Mouse (Mus musculus) C2C12 (cell line): ENCODE data around the gene Gm11077. TPM values are rescaled to one million over a fixed set of nuclear protein-coding genes. Genes with fewer than 3 reads are reported as not detected.

Source experiments
- H3K27me3 ChIP-seq: one replicate; pipeline ENCODE4 v1.6.1; 2011; ENCODE audit not compliant: control insufficient read depth, insufficient read depth, insufficient read length
- H3K36me3 ChIP-seq: one replicate; pipeline ENCODE4 v1.6.1; 2011; ENCODE audit not compliant: control insufficient read depth, insufficient read depth
- H3K4me3 ChIP-seq: one replicate; pipeline ENCODE4 v1.5.1; 2011; ENCODE audit warnings: mild to moderate bottlenecking, control low read depth; ENCODE audit not compliant: poor library complexity, insufficient read depth, severe bottlenecking
- H3K79me2 ChIP-seq: one replicate; pipeline ENCODE4 v1.6.1; 2011; ENCODE audit not compliant: control insufficient read depth, insufficient read depth
- H3K79me3 ChIP-seq: one replicate; pipeline ENCODE4 v1.6.1; 2011; ENCODE audit warnings: low read depth, control low read depth
- H3ac ChIP-seq: one replicate; pipeline ENCODE3; 2011; ENCODE audit warnings: low read depth; ENCODE audit not compliant: control insufficient read depth, insufficient read length
- CEBPB ChIP-seq: IDR thresholded peaks from one replicate; pipeline ENCODE4 v1.6.1; 2011; ENCODE audit warnings: low read depth, mild to moderate bottlenecking, control low read depth, moderate library complexity
- CTCF ChIP-seq: IDR thresholded peaks from one replicate; pipeline ENCODE4 v1.5.1; 2011; ENCODE audit not compliant: control insufficient read depth, insufficient read depth, insufficient read length
- FOSL1 ChIP-seq: IDR thresholded peaks from one replicate; pipeline ENCODE4 v1.8.0; 2011; ENCODE audit warnings: mild to moderate bottlenecking, low read length; ENCODE audit not compliant: poor library complexity, insufficient read depth, severe bottlenecking
- MAX ChIP-seq: IDR thresholded peaks from one replicate; pipeline ENCODE4 v1.6.1; 2011; ENCODE audit warnings: mild to moderate bottlenecking, control low read depth
- MYOD1 ChIP-seq: IDR thresholded peaks from one replicate; pipeline ENCODE4 v1.6.1; 2011; ENCODE audit warnings: low read depth; ENCODE audit not compliant: control insufficient read depth, insufficient read length
- MYOG ChIP-seq: IDR thresholded peaks from one replicate; pipeline ENCODE4 v1.6.1; 2011; ENCODE audit not compliant: control insufficient read depth, insufficient read length; ENCODE audit errors: extremely low read depth
- USF1 ChIP-seq: IDR thresholded peaks from one replicate; pipeline ENCODE4 v1.6.1; 2011; ENCODE audit warnings: low read depth, mild to moderate bottlenecking, control low read depth, moderate library complexity
- polyA plus RNA-seq: library from polyadenylated mRNA; unstranded; fragments of >200 nt; fragmentation: generic; extraction: Trizol; gene quantifications from one replicate; pipeline ENCODE4 v1.2.1, GENCODE M21; 2012; ENCODE audit warnings: missing spikeins

The Gm11077 gene
- polyA plus RNA-seq, 1 experiment, result not detected

DNA sequence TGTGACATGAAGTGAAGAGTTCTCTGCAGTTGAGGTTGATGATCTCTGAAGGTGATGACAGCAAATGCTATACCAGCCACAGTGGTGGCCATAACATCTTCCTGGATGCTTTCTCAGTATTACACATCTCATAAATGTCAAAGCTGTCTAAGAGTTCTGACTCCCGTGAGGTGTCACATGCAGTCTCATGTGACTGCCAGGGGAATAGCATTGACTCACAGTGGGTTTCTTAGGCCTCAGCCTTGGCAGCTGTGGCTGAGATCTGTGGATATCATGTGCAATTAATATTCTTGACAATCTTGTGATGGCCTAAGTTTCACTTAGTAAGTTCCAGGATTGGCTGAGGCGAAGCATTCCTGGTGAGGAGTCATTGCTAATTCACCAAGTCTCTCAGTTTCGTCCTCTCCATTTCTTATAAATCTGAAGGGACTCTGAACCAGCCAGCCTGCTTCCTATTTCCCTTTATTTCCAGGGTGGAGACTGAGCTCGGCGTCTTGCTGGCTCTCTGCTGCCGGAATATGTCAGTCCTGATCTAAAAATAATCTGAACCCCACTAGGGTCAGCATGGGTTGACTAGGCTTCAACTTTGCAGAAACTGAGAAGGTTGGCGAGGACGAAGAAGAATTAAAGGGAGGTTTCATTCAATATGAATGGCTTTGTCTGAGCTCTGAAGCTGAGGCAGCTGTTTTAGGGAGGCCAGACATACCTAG, 21.4 kb downstream of the Gm11077 start:
- H3K4me3 ChIP-seq, result no peak overlapping the region
- no peaks in the 10 kb centered on the region for H3K27me3 ChIP-seq
- no peaks in the 10 kb centered on the region for H3K79me2 ChIP-seq
- no peak overlapping the region for H3ac ChIP-seq
- no peaks in the 10 kb centered on the region for H3K36me3 ChIP-seq
- no peaks in the 10 kb centered on the region for H3K79me3 ChIP-seq
- TF ChIP-seq USF1 (peak; percentile 59), CEBPB (no peak), MYOD1 (peak; percentile 63), CTCF (no peak), FOSL1 (no peak), MAX (no peak), MYOG (no peak)

DNA sequence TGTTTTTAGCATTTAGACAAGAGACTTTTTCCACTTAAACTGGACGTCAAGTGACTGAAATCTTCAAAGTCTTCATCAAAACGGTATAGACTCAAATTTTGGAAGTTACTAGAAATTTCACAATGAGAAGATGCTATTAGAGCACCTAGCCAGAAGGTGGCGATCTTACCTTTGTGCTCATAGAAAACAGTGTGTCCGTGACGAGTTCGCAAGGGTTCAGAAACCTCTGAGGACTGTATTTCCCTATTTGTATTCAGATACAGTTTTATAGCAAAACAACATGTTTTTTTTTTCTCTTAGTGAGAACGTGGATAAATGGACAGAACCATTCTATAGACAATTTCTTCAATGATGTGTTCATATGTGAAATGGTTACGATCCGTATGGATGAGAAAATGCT, 37.3 kb downstream of the Gm11077 start:
- no peak overlapping the region for H3K4me3 ChIP-seq
- H3K79me2 ChIP-seq, result no peaks in the 10 kb centered on the region
- no peaks in the 10 kb centered on the region for H3K27me3 ChIP-seq
- no peak overlapping the region for H3ac ChIP-seq
- H3K79me3 ChIP-seq, result no peaks in the 10 kb centered on the region
- TF ChIP-seq FOSL1 (no peak), CTCF (peak; percentile 42)
- H3K36me3 ChIP-seq, result no peaks in the 10 kb centered on the region

DNA sequence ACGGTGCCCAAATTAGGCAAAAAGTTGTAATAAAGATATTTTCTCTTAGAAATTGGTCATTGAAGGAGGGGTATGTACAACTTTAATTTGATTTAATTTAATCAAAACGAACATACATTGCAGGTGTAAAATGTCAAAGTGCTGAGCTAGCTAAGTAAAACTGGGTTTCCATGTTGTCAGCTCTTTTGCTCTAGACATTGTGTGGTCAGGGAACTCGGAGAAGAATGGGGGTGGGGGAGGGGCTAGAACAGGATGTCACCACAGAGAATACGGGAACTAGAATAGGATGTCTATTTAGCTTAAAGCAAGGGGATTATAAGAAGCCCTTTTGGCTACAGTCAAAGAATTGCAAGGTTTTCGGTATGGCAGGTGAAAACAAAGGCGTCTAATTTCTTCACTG, 38.2 kb downstream of the Gm11077 start:
- Histone ChIP-seq H3K79me2 (no peaks in the 10 kb centered on the region), H3K79me3 (no peaks in the 10 kb centered on the region), H3K27me3 (no peaks in the 10 kb centered on the region), H3K4me3 (no peak overlapping the region), H3ac (no peak overlapping the region), H3K36me3 (no peaks in the 10 kb centered on the region)
- no peak for TF ChIP-seq CEBPB
- TF ChIP-seq MYOG, result no peak
- no peak for TF ChIP-seq MYOD1
- TF ChIP-seq USF1, result no peak
- TF ChIP-seq CTCF, result no peak
- TF ChIP-seq FOSL1, result no peak
- no peak for TF ChIP-seq MAX

DNA sequence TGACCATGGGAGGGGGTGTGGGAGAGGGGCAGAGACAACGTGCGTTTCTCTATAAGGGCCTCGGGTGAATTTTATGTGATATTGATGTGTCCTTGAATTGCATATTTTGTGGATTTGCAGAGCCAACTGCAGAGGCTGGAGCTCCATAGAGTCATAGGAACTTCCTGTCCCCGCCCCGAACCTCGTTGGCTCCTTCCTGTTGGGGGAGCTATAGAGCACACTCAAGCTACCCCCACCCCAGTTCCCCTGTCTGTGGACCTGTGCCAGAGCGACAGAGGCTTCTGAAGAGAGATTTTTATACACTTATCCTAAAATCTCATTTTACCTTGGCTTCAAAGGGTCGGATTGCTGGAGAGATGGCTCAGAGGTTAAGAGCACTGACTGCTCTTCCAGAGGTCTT, 39.1 kb downstream of the Gm11077 start:
- H3K79me3 ChIP-seq, result no peaks in the 10 kb centered on the region
- no peak for TF ChIP-seq MAX
- no peak for TF ChIP-seq CTCF
- TF ChIP-seq FOSL1, result no peak
- no peak for TF ChIP-seq MYOG
- TF ChIP-seq USF1, result no peak
- TF ChIP-seq MYOD1, result no peak
- no peak for TF ChIP-seq CEBPB

DNA sequence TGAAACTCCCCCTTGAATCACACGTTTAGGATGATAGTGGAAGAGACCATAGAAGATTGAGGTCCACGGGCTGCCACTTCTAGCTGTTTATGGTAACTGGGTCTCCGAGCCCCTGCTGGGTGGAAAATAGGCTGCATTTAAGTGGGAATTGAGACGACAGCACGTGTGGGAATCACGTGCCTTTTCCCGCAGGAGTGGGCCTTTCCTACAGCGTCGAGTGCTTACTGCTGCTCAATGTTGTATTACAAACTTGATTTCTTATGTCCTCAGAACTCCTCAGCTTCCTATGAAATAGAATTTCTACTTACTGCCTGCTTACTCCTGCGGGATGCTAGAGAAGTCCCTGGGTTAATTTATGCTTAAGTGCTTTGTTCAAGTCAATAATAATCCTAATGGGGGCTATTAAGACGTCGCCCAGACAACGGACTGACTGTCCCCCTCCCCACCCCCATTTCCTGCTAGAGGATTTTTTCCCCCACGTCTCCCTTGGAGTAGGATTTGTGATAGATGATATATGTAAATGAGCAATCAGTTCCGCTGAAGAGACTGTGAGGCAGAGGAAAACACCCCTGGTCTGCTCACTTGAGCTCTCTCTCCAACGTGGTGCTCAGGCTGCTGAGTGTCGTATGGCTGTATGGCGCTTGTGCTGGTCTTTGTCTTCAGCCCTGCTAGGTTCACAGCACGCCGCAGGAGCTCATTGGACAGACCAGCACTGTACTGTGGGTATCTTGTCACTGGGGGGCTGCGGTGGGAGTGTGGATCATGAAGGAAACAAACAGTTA, 40.0 kb downstream of the Gm11077 start:
- Histone ChIP-seq H3ac (no peak overlapping the region), H3K36me3 (no peaks in the 10 kb centered on the region), H3K4me3 (no peak overlapping the region), H3K79me2 (no peaks in the 10 kb centered on the region), H3K27me3 (no peaks in the 10 kb centered on the region), H3K79me3 (no peaks in the 10 kb centered on the region)
- TF ChIP-seq USF1 (no peak), MYOG (no peak), FOSL1 (no peak), CTCF (no peak), MAX (no peak), MYOD1 (no peak), CEBPB (no peak)

More for the DNA sequence above, 39.1 kb downstream of the Gm11077 start:
- H3K4me3 ChIP-seq, result no peak overlapping the region
- no peaks in the 10 kb centered on the region for H3K27me3 ChIP-seq
- H3ac ChIP-seq, result no peak overlapping the region
- no peaks in the 10 kb centered on the region for H3K36me3 ChIP-seq
- H3K79me2 ChIP-seq, result no peaks in the 10 kb centered on the region

DNA sequence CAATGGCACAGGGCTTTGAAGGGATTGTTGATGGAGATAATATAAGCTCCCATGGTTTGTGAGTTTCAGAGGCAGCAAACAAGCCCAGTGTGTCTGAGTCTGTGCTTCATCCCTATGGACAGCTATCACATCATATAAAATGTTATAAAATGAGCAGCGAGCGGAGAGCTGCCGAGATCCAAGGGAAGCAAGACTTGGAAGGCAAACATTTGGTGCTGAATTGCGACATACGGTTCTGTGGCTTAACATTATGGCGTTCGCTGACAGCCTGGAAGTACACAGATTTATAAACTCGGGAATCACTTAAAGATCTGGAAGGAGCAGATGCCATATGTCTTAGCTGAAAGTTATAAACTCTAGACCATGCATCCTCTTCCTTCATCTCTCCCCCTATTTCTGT, 47.2 kb downstream of the Gm11077 start:
- Histone ChIP-seq H3ac (no peak overlapping the region), H3K79me3 (no peaks in the 10 kb centered on the region), H3K4me3 (no peak overlapping the region), H3K79me2 (no peaks in the 10 kb centered on the region), H3K36me3 (no peaks in the 10 kb centered on the region), H3K27me3 (no peaks in the 10 kb centered on the region)
- TF ChIP-seq CTCF (no peak), MYOG (no peak), MYOD1 (no peak), USF1 (no peak), CEBPB (no peak), MAX (no peak), FOSL1 (no peak)
